ENCODE assay signal across 13 mouse cellular contexts in genomic region chr14:59892084-59892483, GRCm38 (mm10).
DNase-seq lines count a peak whose midpoint lies in the region.
"Had no signal": no experiment of that assay in that cellular context is flagged by ENCODE, and none has a peak within 500 bp of the region (broad histone marks: within the 10 kb centered on the region; RNA-seq: fewer than 3 reads in every experiment).

No protein-coding gene starts in this region.

- DNase-seq in cerebellum, adult 18-20 months, result peak; percentile 37 to 49
- DNase-seq in cerebellum, postnatal 4 days (ENCODE audit: low spot score in 2 of 2), result no peak
- DNase-seq in brain, adult 2 months (ENCODE audit: low read depth, low spot score), result peak; percentile 65
- DNase-seq in cerebellum, adult 9-10 months, result peak; percentile 39
- DNase-seq in cerebellum, postnatal 25 days, result peak; percentile 40 to 55
- no peak for DNase-seq in neural tube, embryonic 10.5 days (ENCODE audit: extremely low spot score, low spot score)
- DNase-seq in adrenal gland, postnatal 25 days, result no peak
- DNase-seq: adrenal gland, postnatal 36 days; embryo, embryonic 11 days; gastrocnemius, postnatal 10 days; heart, adult 18-20 months; heart, postnatal 10 days; heart, postnatal 4 days had no signal

Comparison
In these comparisons a context has a peak if more than half of its experiments do, and no peak if none do; other contexts are left out.
1. DNase-seq: peak in cerebellum, adult 18-20 months (2 of 2), brain, adult 2 months (single experiment), cerebellum, adult 9-10 months (single experiment) and cerebellum, postnatal 25 days (2 of 2); none in cerebellum, postnatal 4 days (0 of 2), neural tube, embryonic 10.5 days (single experiment) and adrenal gland, postnatal 25 days (single experiment).